Mouse (Mus musculus): ENCODE data around the gene Acer3. TPM values are rescaled to one million over a fixed set of nuclear protein-coding genes. Genes with fewer than 3 reads are reported as not detected.

The Acer3 gene
- polyA plus RNA-seq, 1 experiment from 2014 or later = 24.0 TPM

- H3K27me3 ChIP-seq = no peaks in the 10 kb centered on the region
- no peak overlapping the region for H3K4me3 ChIP-seq (replicated peaks)
- H3K36me3 ChIP-seq = peaks cover 28% of the 10 kb centered on the region
- WGBS = 92% methylated on average over 3 of the region's 3 CpGs
- H3K9ac ChIP-seq = no peak overlapping the region
- no peaks in the 10 kb centered on the region for H3K9me3 ChIP-seq (replicated peaks)
- no peak overlapping the region for H3K27ac ChIP-seq
- H3K4me1 ChIP-seq = peaks cover 27% of the 10 kb centered on the region
- no peak overlapping the region for H3K4me2 ChIP-seq
- ATAC-seq (replicated peaks; ENCODE audit: low FRiP score) = no peak
Measured at GRCm38 (mm10) chr7:98351523-98351922, 30.5 kb upstream of the Acer3 start.

GRCm38 (mm10) chr7:98349821-98350220 lies 28.8 kb upstream of the Acer3 start:
- Histone ChIP-seq H3K4me2 (no peak overlapping the region), H3K36me3 (peaks cover 28% of the 10 kb centered on the region), H3K27ac (no peak overlapping the region), H3K9me3 (replicated peaks) (no peaks in the 10 kb centered on the region), H3K4me1 (peaks cover 10% of the 10 kb centered on the region), H3K27me3 (no peaks in the 10 kb centered on the region), H3K9ac (no peak overlapping the region), H3K4me3 (replicated peaks) (no peak overlapping the region)
- WGBS = 90% methylated on average over 6 of the region's 6 CpGs
- no peak for ATAC-seq (replicated peaks; ENCODE audit: low FRiP score)

GRCm38 (mm10) chr7:98349096-98349495 lies 28.1 kb upstream of the Acer3 start:
- 17% methylated on average over 5 of the region's 5 CpGs for WGBS
- no peak overlapping the region for H3K4me2 ChIP-seq
- no peak overlapping the region for H3K4me3 ChIP-seq (replicated peaks)
- no peaks in the 10 kb centered on the region for H3K9me3 ChIP-seq (replicated peaks)
- peak; percentile 22; the same call in 1 of the 2 replicates for ATAC-seq (replicated peaks; ENCODE audit: low FRiP score)
- no peak overlapping the region for H3K27ac ChIP-seq
- no peaks in the 10 kb centered on the region for H3K27me3 ChIP-seq
- no peak overlapping the region for H3K9ac ChIP-seq
- H3K36me3 ChIP-seq = peaks cover 28% of the 10 kb centered on the region
- peaks cover 3% of the 10 kb centered on the region for H3K4me1 ChIP-seq

GRCm38 (mm10) chr7:98348043-98348442 lies 27.0 kb upstream of the Acer3 start:
- Histone ChIP-seq H3K9ac (no peak overlapping the region), H3K27me3 (no peaks in the 10 kb centered on the region), H3K9me3 (replicated peaks) (no peaks in the 10 kb centered on the region), H3K4me1 (no peaks in the 10 kb centered on the region), H3K27ac (no peak overlapping the region), H3K36me3 (peaks cover 28% of the 10 kb centered on the region), H3K4me3 (replicated peaks) (no peak overlapping the region), H3K4me2 (no peak overlapping the region)
- WGBS = 50% methylated on average over 7 of the region's 7 CpGs
- no peak for ATAC-seq (replicated peaks; ENCODE audit: low FRiP score)

GRCm38 (mm10) chr7:98347471-98347870 lies 26.5 kb upstream of the Acer3 start:
- Histone ChIP-seq H3K9ac (no peak overlapping the region), H3K4me2 (no peak overlapping the region), H3K9me3 (replicated peaks) (no peaks in the 10 kb centered on the region), H3K4me1 (no peaks in the 10 kb centered on the region), H3K27me3 (peaks cover 3% of the 10 kb centered on the region; the same call in 1 of the 2 replicates), H3K4me3 (replicated peaks) (no peak overlapping the region), H3K27ac (no peak overlapping the region), H3K36me3 (peaks cover 24% of the 10 kb centered on the region)
- no peak for ATAC-seq (replicated peaks; ENCODE audit: low FRiP score)
- 66% methylated on average over 5 of the region's 5 CpGs for WGBS

GRCm38 (mm10) chr7:98345036-98345435 lies 24.0 kb upstream of the Acer3 start:
- Histone ChIP-seq H3K27ac (no peak overlapping the region), H3K4me1 (peaks cover 9% of the 10 kb centered on the region), H3K4me2 (no peak overlapping the region), H3K9ac (no peak overlapping the region), H3K4me3 (replicated peaks) (no peak overlapping the region), H3K36me3 (peaks cover 2% of the 10 kb centered on the region), H3K9me3 (replicated peaks) (no peaks in the 10 kb centered on the region), H3K27me3 (peaks cover 6% of the 10 kb centered on the region; the same call in 1 of the 2 replicates)
- ATAC-seq (replicated peaks; ENCODE audit: low FRiP score) = no peak
- 64% methylated on average over 6 of the region's 6 CpGs for WGBS

- WGBS = 9% methylated on average over 3 of the region's 3 CpGs
- peaks cover 9% of the 10 kb centered on the region for H3K4me1 ChIP-seq
- no peak overlapping the region for H3K9ac ChIP-seq
- no peak overlapping the region for H3K27ac ChIP-seq
- no peaks in the 10 kb centered on the region for H3K36me3 ChIP-seq
- H3K27me3 ChIP-seq = peaks cover 6% of the 10 kb centered on the region; the same call in 1 of the 2 replicates
- no peak overlapping the region for H3K4me2 ChIP-seq
- ATAC-seq (replicated peaks; ENCODE audit: low FRiP score) = no peak
- no peaks in the 10 kb centered on the region for H3K9me3 ChIP-seq (replicated peaks)
- no peak overlapping the region for H3K4me3 ChIP-seq (replicated peaks)
Measured at GRCm38 (mm10) chr7:98344361-98344760, 23.4 kb upstream of the Acer3 start.

GRCm38 (mm10) chr7:98342249-98342648 lies 21.2 kb upstream of the Acer3 start:
- no peaks in the 10 kb centered on the region for H3K36me3 ChIP-seq
- peaks cover 6% of the 10 kb centered on the region; the same call in 1 of the 2 replicates for H3K27me3 ChIP-seq
- no peak overlapping the region for H3K9ac ChIP-seq
- WGBS = 57% methylated on average over 3 of the region's 3 CpGs
- no peak overlapping the region for H3K4me2 ChIP-seq
- no peaks in the 10 kb centered on the region for H3K9me3 ChIP-seq (replicated peaks)
- no peak for ATAC-seq (replicated peaks; ENCODE audit: low FRiP score)
- H3K4me1 ChIP-seq = peaks cover 9% of the 10 kb centered on the region
- no peak overlapping the region for H3K27ac ChIP-seq
- no peak overlapping the region for H3K4me3 ChIP-seq (replicated peaks)

- no peaks in the 10 kb centered on the region for H3K9me3 ChIP-seq (replicated peaks)
- H3K27ac ChIP-seq = no peak overlapping the region
- peak overlapping the region; percentile 51 for H3K9ac ChIP-seq
- WGBS = 5% methylated on average over 13 of the region's 13 CpGs
- no peaks in the 10 kb centered on the region for H3K36me3 ChIP-seq
- peak; percentile 86 for ATAC-seq (replicated peaks; ENCODE audit: low FRiP score)
- peak overlapping the region; percentile 40 for H3K4me3 ChIP-seq (replicated peaks)
- peak overlapping the region; percentile 69 for H3K4me2 ChIP-seq
- H3K4me1 ChIP-seq = peaks cover 9% of the 10 kb centered on the region
- H3K27me3 ChIP-seq = peaks cover 6% of the 10 kb centered on the region; the same call in 1 of the 2 replicates
Measured at GRCm38 (mm10) chr7:98341475-98341874, 20.5 kb upstream of the Acer3 start.

GRCm38 (mm10) chr7:98340343-98340742 lies 19.3 kb upstream of the Acer3 start:
- no peak for ATAC-seq (replicated peaks; ENCODE audit: low FRiP score)
- 70% methylated on average over 5 of the region's 5 CpGs for WGBS

GRCm38 (mm10) chr7:98333987-98334386 lies 13.0 kb upstream of the Acer3 start:
- Histone ChIP-seq H3K27ac (no peak overlapping the region), H3K36me3 (no peaks in the 10 kb centered on the region), H3K4me1 (peaks cover 43% of the 10 kb centered on the region), H3K4me2 (no peak overlapping the region), H3K9me3 (replicated peaks) (no peaks in the 10 kb centered on the region), H3K27me3 (no peaks in the 10 kb centered on the region), H3K9ac (no peak overlapping the region), H3K4me3 (replicated peaks) (no peak overlapping the region)
- no peak for ATAC-seq (replicated peaks; ENCODE audit: low FRiP score)
- 87% methylated on average over 3 of the region's 3 CpGs for WGBS

More at GRCm38 (mm10) chr7:98340343-98340742, 19.3 kb upstream of the Acer3 start:
- Histone ChIP-seq H3K27me3 (peaks cover 6% of the 10 kb centered on the region; the same call in 1 of the 2 replicates), H3K4me1 (peaks cover 17% of the 10 kb centered on the region), H3K36me3 (no peaks in the 10 kb centered on the region), H3K27ac (no peak overlapping the region), H3K9me3 (replicated peaks) (no peaks in the 10 kb centered on the region), H3K4me3 (replicated peaks) (no peak overlapping the region), H3K4me2 (no peak overlapping the region), H3K9ac (no peak overlapping the region)

GRCm38 (mm10) chr7:98333507-98333906 lies 12.5 kb upstream of the Acer3 start:
- Histone ChIP-seq H3K4me1 (peaks cover 43% of the 10 kb centered on the region), H3K36me3 (no peaks in the 10 kb centered on the region), H3K27ac (no peak overlapping the region), H3K4me2 (no peak overlapping the region), H3K27me3 (no peaks in the 10 kb centered on the region), H3K9me3 (replicated peaks) (no peaks in the 10 kb centered on the region), H3K9ac (no peak overlapping the region), H3K4me3 (replicated peaks) (no peak overlapping the region)
- 91% methylated on average over 5 of the region's 5 CpGs for WGBS
- ATAC-seq (replicated peaks; ENCODE audit: low FRiP score) = no peak
